Mouse (Mus musculus): ENCODE measurements around the gene Cmya5.
"Not testable (repeated sequence)": the region's sequence is repeated elsewhere in the genome, so short reads cannot be mapped to it uniquely, and the experiment has no call there.

The Cmya5 gene

GRCm38 (mm10) chr13:93144336-93145167, at the start of gene Cmya5:
TSS of gene Cmya5 (minus strand) at chr13:93144724.
- DNase-seq (ENCODE audit: low spot score), result no peak

GRCm38 (mm10) chr13:93192646-93193026, 48.1 kb upstream of the Cmya5 start:
- no peak for DNase-seq (ENCODE audit: low spot score)

GRCm38 (mm10) chr13:93191831-93192645, 47.5 kb upstream of the Cmya5 start, which contains the start of gene Tent2:
TSS of gene Tent2 (minus strand) at chr13:93192385.
- DNase-seq (ENCODE audit: low spot score), result peak; percentile 98

GRCm38 (mm10) chr13:93189416-93189815, 44.9 kb upstream of the Cmya5 start:
- DNase-seq (ENCODE audit: low spot score), result no peak

- no peak for DNase-seq (ENCODE audit: low spot score)
Observed at GRCm38 (mm10) chr13:93188738-93189137, 44.2 kb upstream of the Cmya5 start.

GRCm38 (mm10) chr13:93187792-93188191, 43.3 kb upstream of the Cmya5 start:
- not testable (repeated sequence) for DNase-seq (ENCODE audit: low spot score)

GRCm38 (mm10) chr13:93180351-93180750, 35.8 kb upstream of the Cmya5 start:
- no peak for DNase-seq (ENCODE audit: low spot score)

- no peak for DNase-seq (ENCODE audit: low spot score)
Observed at GRCm38 (mm10) chr13:93179522-93179921, 35.0 kb upstream of the Cmya5 start.

- DNase-seq (ENCODE audit: low spot score), result no peak
Observed at GRCm38 (mm10) chr13:93177571-93177970, 33.0 kb upstream of the Cmya5 start.

GRCm38 (mm10) chr13:93163303-93163702, 18.8 kb upstream of the Cmya5 start:
- no peak for DNase-seq (ENCODE audit: low spot score)

- DNase-seq (ENCODE audit: low spot score), result no peak
Observed at GRCm38 (mm10) chr13:93162456-93162855, 17.9 kb upstream of the Cmya5 start.

- DNase-seq (ENCODE audit: low spot score), result no peak
Observed at GRCm38 (mm10) chr13:93158261-93158660, 13.7 kb upstream of the Cmya5 start.

- DNase-seq (ENCODE audit: low spot score), result no peak
Observed at GRCm38 (mm10) chr13:93153280-93153679, 8.8 kb upstream of the Cmya5 start.

- no peak for DNase-seq (ENCODE audit: low spot score)
Observed at GRCm38 (mm10) chr13:93143819-93144283, 673 bp downstream of the Cmya5 start.

- no peak for DNase-seq (ENCODE audit: low spot score)
Observed at GRCm38 (mm10) chr13:93141184-93141583, 3.3 kb downstream of the Cmya5 start.

GRCm38 (mm10) chr13:93138059-93138458, 6.5 kb downstream of the Cmya5 start:
- DNase-seq (ENCODE audit: low spot score), result no peak

- DNase-seq (ENCODE audit: low spot score), result no peak
Observed at GRCm38 (mm10) chr13:93137098-93137497, 7.4 kb downstream of the Cmya5 start.

- no peak for DNase-seq (ENCODE audit: low spot score)
Observed at GRCm38 (mm10) chr13:93136251-93136650, 8.3 kb downstream of the Cmya5 start.

- no peak for DNase-seq (ENCODE audit: low spot score)
Observed at GRCm38 (mm10) chr13:93135501-93135900, 9.0 kb downstream of the Cmya5 start.

GRCm38 (mm10) chr13:93130674-93131073, 13.8 kb downstream of the Cmya5 start:
- no peak for DNase-seq (ENCODE audit: low spot score)

- DNase-seq (ENCODE audit: low spot score), result no peak
Observed at GRCm38 (mm10) chr13:93128961-93129360, 15.6 kb downstream of the Cmya5 start.

GRCm38 (mm10) chr13:93128111-93128860, 16.2 kb downstream of the Cmya5 start:
- DNase-seq (ENCODE audit: low spot score), result no peak

Data from MN1 (cell line).